Mouse (Mus musculus) urinary bladder, postnatal 36 days (tissue): Measurements from ENCODE around the gene Rab37.

Experiments
- DNase-seq, 2 experiments: peaks; one replicate each; pipeline ENCODE4 v3.0.0; 2022; ENCODE audit warnings: low spot score in 2 of 2, mixed read lengths in 1 of 2

Rab37 gene

GRCm38 (mm10) chr11:115195933-115196332 lies 104.7 kb downstream of the Rab37 start:
- DNase-seq = no peak

- DNase-seq = no peak
Observed at GRCm38 (mm10) chr11:115197558-115197957, 106.3 kb downstream of the Rab37 start.

- DNase-seq = no peak
Observed at GRCm38 (mm10) chr11:115198932-115199384, 107.7 kb downstream of the Rab37 start.

- no peak for DNase-seq
Observed at GRCm38 (mm10) chr11:115200520-115200919, 109.3 kb downstream of the Rab37 start.

GRCm38 (mm10) chr11:115202316-115202715 lies 111.1 kb downstream of the Rab37 start:
- DNase-seq = peak; percentile 74 to 81

GRCm38 (mm10) chr11:115202756-115203155 lies 111.5 kb downstream of the Rab37 start:
- no peak for DNase-seq

- DNase-seq = no peak
Observed at GRCm38 (mm10) chr11:115208126-115208525, 116.9 kb downstream of the Rab37 start.

- DNase-seq = peak in 1 of 2 experiments; percentile 22
Observed at GRCm38 (mm10) chr11:115208776-115209732, 117.8 kb downstream of the Rab37 start.

- DNase-seq = no peak
Observed at GRCm38 (mm10) chr11:115209958-115210357, 118.7 kb downstream of the Rab37 start.
